Mouse (Mus musculus) left cerebral cortex, postnatal 25 days (tissue): ENCODE results near the gene Hsdl1. TPM values are rescaled to one million over a fixed set of nuclear protein-coding genes. Genes with fewer than 3 reads are reported as not detected.
A peak's percentile ranks its signal among the peaks of the same experiment; 100 is the strongest.

ENCODE experiments used
- DNase-seq, 2 experiments: peaks; one replicate each; pipeline ENCODE4 v3.0.0; 2022; ENCODE audit warnings: low spot score in 2 of 2, mixed read lengths in 1 of 2
- intact Hi-C: fragments of 180-260 bp; cut with DNase I; formaldehyde crosslinking; loops from one replicate; pipeline ENCODE4 v1.15.1; 2025
- total RNA-seq, 2 experiments: library from RNA; stranded (reverse); gene quantifications; 2 replicates each; pipeline ENCODE4 v1.2.3; 2021

Hsdl1 gene
- total RNA-seq, 2 experiments from 2014 or later, result 44.8 to 47.1 TPM

GRCm38 (mm10) chr8:119585901-119586300 is 10.9 kb upstream of the Hsdl1 start:
- intact Hi-C loops, result no loop called here
- DNase-seq, result no peak

GRCm38 (mm10) chr8:119580441-119581161 is 5.6 kb upstream of the Hsdl1 start:
- intact Hi-C loops, result no loop called here
- no peak for DNase-seq

GRCm38 (mm10) chr8:119579096-119579495 is 4.1 kb upstream of the Hsdl1 start:
- DNase-seq, result no peak
- intact Hi-C loops, result no loop called here

- DNase-seq, result no peak
- intact Hi-C loops, result loop anchor here (2.0 kb wide), 1 partner anchor 17 kb away; the partner anchor contains the start of gene Mbtps1
These were observed 363 bp upstream of the Hsdl1 start for GRCm38 (mm10) chr8:119575366-119575726.

GRCm38 (mm10) chr8:119572411-119572810 is 2.6 kb downstream of the Hsdl1 start:
- DNase-seq, result no peak
- intact Hi-C loops, result no loop called here

- intact Hi-C loops, result no loop called here
- DNase-seq, result no peak
These were observed 3.8 kb downstream of the Hsdl1 start for GRCm38 (mm10) chr8:119571135-119571534.

- DNase-seq, result no peak
- intact Hi-C loops, result no loop called here
These were observed 5.1 kb downstream of the Hsdl1 start for GRCm38 (mm10) chr8:119569881-119570280.

GRCm38 (mm10) chr8:119568951-119569350 is 6.0 kb downstream of the Hsdl1 start:
- DNase-seq, result no peak
- intact Hi-C loops, result no loop called here

- DNase-seq, result no peak
- intact Hi-C loops, result no loop called here
These were observed 6.7 kb downstream of the Hsdl1 start for GRCm38 (mm10) chr8:119568251-119568650.

GRCm38 (mm10) chr8:119566367-119566766 is 8.6 kb downstream of the Hsdl1 start:
- intact Hi-C loops, result no loop called here
- DNase-seq, result no peak

- no peak for DNase-seq
- intact Hi-C loops, result no loop called here
These were observed 11.1 kb downstream of the Hsdl1 start for GRCm38 (mm10) chr8:119563849-119564251.

- no peak for DNase-seq
- intact Hi-C loops, result loop anchor here (2.0 kb wide), 1 partner anchor 15 kb away; the partner anchor contains the start of genes Dnaaf1 and Hsdl1
These were observed 15.6 kb downstream of the Hsdl1 start for GRCm38 (mm10) chr8:119559402-119559720.

- intact Hi-C loops, result loop anchor here (2.0 kb wide), 1 partner anchor 16 kb away; the partner anchor contains the start of genes Dnaaf1 and Hsdl1
- peak; percentile 97 to 99 for DNase-seq
These were observed 16.2 kb downstream of the Hsdl1 start, which contains the start of gene Mbtps1 for GRCm38 (mm10) chr8:119558603-119559401. Mbtps1 (minus strand) TSS chr8:119558735.

- intact Hi-C loops, result loop anchor here (2.0 kb wide), 1 partner anchor 17 kb away; the partner anchor contains the start of genes Dnaaf1 and Hsdl1
- DNase-seq, result no peak
These were observed 17.0 kb downstream of the Hsdl1 start for GRCm38 (mm10) chr8:119557821-119558602.

GRCm38 (mm10) chr8:119557132-119557531 is 17.9 kb downstream of the Hsdl1 start:
- DNase-seq, result no peak
- intact Hi-C loops, result no loop called here

GRCm38 (mm10) chr8:119555861-119556260 is 19.1 kb downstream of the Hsdl1 start:
- intact Hi-C loops, result no loop called here
- DNase-seq, result no peak

- intact Hi-C loops, result no loop called here
- no peak for DNase-seq
These were observed 22.0 kb downstream of the Hsdl1 start for GRCm38 (mm10) chr8:119552967-119553366.

GRCm38 (mm10) chr8:119548560-119549113 is 26.3 kb downstream of the Hsdl1 start:
- intact Hi-C loops, result no loop called here

GRCm38 (mm10) chr8:119547019-119547691 is 27.8 kb downstream of the Hsdl1 start:
- DNase-seq, result no peak
- intact Hi-C loops, result no loop called here

More at GRCm38 (mm10) chr8:119548560-119549113, 26.3 kb downstream of the Hsdl1 start:
- DNase-seq, result no peak
